Mouse (Mus musculus): ENCODE results near the gene Kmt2a. TPM values are rescaled to one million over a fixed set of nuclear protein-coding genes. Genes with fewer than 3 reads are reported as not detected.
A peak's percentile ranks its signal among the peaks of the same experiment; 100 is the strongest.

The Kmt2a gene
- 23.2 and 39.1 TPM in 2 replicates for polyA plus RNA-seq (2011; ENCODE audit: insufficient read depth, insufficient read length, low replicate concordance, missing spikeins)

DNA sequence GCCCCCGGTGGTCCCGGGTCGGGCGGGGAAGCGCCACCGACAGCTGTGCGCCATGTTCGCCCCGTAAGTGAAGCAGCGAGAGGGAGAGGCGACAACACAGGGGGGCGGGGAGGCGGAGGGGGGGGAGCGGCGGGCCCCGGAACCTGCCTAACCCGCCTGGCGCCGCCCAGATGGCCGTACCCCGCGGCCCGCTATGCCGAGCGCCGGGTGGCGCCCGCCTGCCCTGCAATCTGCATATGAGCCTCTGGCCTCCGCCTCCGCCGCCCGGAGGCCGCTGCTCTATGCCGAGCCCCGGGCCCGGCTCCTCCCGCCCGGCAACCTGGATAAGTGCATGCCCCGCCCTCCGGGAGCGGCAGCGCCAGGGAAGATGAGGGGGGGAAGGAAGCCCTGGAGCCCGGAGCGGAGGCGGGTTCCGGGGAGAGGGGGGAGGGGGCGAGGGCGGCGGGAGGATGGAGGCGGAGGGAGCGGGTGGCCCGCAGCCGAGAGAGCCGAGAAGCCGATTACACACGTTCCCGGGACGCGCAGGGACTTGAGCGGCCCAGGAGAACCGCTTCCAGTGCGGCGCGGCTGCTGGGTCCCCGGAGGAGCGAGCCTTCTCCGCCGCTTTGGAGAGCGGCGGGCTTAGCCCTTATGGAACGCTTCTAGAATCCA, at the start of gene Kmt2a:
TSS of gene Kmt2a (minus strand) at position 76 of the 651 bp plus-strand sequence.
- Histone ChIP-seq H3K27ac (ENCODE audit: control insufficient read depth, insufficient read depth, low read depth, low read length, poor library complexity) (peak within 1 kb of the TSS; percentile 89), H3K4me3 (replicated peaks; ENCODE audit: control insufficient read depth, low read depth, low read length) (peak within 1 kb of the TSS; percentile 95), H3K4me1 (ENCODE audit: control insufficient read depth, insufficient read depth, low read length) (peaks cover 3% of the 10 kb centered on the region; the same call in 1 of the 2 replicates)
- under 1% methylated on average over 56 of the region's 71 CpGs for WGBS
- TF ChIP-seq POLR2A (IDR thresholded peaks at IDR 0.05; ENCODE audit: borderline replicate concordance, control insufficient read depth, low read depth, low read length) (peak; percentile 44; the same call in 1 of the 2 replicates), CTCF (IDR thresholded peaks at IDR 0.05; ENCODE audit: control insufficient read depth, insufficient read depth, low read length) (no peak)

DNA sequence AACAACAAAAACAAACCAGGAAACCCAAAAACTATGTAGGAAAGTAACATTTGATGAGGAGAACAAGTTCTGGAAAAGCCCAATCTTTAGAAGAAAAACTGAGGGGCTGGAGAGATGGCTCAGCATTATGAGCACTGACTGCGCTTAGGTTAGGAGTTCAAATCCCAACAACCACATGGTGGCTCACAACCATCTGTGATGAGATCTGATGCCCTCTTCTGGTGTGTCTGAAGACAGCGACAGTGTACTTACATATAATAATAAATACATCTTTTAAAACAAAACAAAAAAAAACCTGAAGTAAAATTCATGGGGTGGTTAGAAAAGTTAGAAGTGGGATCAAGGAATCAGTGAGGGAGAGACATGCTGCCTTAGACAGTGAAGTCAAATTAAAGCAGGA, 40.4 kb upstream of the Kmt2a start:
- no peak overlapping the region for H3K27ac ChIP-seq (ENCODE audit: control insufficient read depth, insufficient read depth, low read depth, low read length, poor library complexity)
- H3K4me3 ChIP-seq (replicated peaks; ENCODE audit: control insufficient read depth, low read depth, low read length): no peak overlapping the region
- WGBS: 79% methylated on average over 2 of the region's 2 CpGs
- no peaks in the 10 kb centered on the region; the same call in 1 of the 2 replicates for H3K4me1 ChIP-seq (ENCODE audit: control insufficient read depth, insufficient read depth, low read length)
- TF ChIP-seq POLR2A (IDR thresholded peaks at IDR 0.05; ENCODE audit: borderline replicate concordance, control insufficient read depth, low read depth, low read length) (no peak), CTCF (IDR thresholded peaks at IDR 0.05; ENCODE audit: control insufficient read depth, insufficient read depth, low read length) (no peak)

DNA sequence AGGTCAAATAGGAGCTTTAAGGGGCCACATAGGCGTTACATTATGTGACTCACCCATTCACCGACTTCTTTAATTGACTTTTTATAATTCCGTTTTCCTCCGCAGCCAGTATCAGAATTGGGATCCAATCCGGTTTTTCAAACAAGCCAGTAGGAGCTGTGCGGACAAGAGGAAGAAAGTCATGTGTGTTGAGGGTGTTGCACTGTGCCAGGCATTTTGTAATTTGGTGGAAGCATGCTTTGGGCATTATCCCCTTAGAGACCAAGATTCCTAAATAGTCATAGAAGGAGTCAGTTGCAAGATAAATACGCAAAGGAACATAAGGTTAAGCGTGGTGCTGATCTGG, 40.0 kb upstream of the Kmt2a start:
- TF ChIP-seq POLR2A (IDR thresholded peaks at IDR 0.05; ENCODE audit: borderline replicate concordance, control insufficient read depth, low read depth, low read length) (no peak), CTCF (IDR thresholded peaks at IDR 0.05; ENCODE audit: control insufficient read depth, insufficient read depth, low read length) (no peak)
- H3K4me1 ChIP-seq (ENCODE audit: control insufficient read depth, insufficient read depth, low read length): no peaks in the 10 kb centered on the region; the same call in 1 of the 2 replicates
- no peak overlapping the region; the same call in 1 of the 2 replicates for H3K27ac ChIP-seq (ENCODE audit: control insufficient read depth, insufficient read depth, low read depth, low read length, poor library complexity)
- peak overlapping the region; percentile 100 for H3K4me3 ChIP-seq (replicated peaks; ENCODE audit: control insufficient read depth, low read depth, low read length)
- WGBS: 1% methylated on average over 8 of the region's 8 CpGs

DNA sequence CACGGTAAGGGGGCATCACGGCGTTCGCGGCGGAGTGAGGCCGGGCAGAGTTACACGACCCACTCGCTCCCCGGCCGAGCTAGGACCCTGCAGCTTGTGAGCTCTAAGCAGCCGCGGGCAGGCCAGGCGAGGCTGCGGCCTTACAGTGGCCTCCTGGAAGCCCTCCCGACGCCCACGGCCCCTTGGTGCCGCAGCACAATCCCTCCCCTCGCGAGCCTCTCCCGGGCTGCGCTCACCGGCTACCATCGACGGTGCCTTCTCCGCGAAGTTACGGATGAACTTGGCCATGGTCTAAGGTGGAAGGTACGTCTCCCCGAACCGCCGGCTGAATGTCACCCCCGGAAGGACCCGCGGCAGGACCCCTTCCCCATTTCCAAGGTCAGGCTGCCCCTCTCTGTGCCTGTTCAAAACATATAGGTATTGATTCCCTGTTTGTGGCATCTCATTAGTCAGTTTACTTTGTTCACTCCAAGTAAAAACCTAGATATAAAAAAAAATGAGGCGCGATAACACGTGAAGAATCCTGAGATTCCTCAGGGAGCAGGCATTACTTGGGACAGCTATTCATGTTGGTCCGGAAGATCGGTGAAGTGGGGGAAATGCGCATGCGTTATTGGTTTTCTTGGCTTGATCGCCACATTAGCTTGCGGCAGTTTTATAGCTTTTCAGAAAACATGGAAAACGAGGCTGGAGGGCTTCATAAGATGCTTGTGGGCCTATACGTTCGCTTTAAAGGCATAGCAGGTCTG, 39.5 kb upstream of the Kmt2a start, which contains the start of gene Atp5l:
TSS of gene Atp5l (minus strand) at position 369 of the 749 bp plus-strand sequence.
- H3K4me3 ChIP-seq (replicated peaks; ENCODE audit: control insufficient read depth, low read depth, low read length): peak within 1 kb of the TSS; percentile 100
- H3K27ac ChIP-seq (ENCODE audit: control insufficient read depth, insufficient read depth, low read depth, low read length, poor library complexity): peak within 1 kb of the TSS; percentile 73
- WGBS: under 1% methylated on average over 48 of the region's 48 CpGs
- H3K4me1 ChIP-seq (ENCODE audit: control insufficient read depth, insufficient read depth, low read length): no peaks in the 10 kb centered on the region; the same call in 1 of the 2 replicates
- TF ChIP-seq POLR2A (IDR thresholded peaks at IDR 0.05; ENCODE audit: borderline replicate concordance, control insufficient read depth, low read depth, low read length) (peak; percentile 70; the same call in 1 of the 2 replicates), CTCF (IDR thresholded peaks at IDR 0.05; ENCODE audit: control insufficient read depth, insufficient read depth, low read length) (no peak)

DNA sequence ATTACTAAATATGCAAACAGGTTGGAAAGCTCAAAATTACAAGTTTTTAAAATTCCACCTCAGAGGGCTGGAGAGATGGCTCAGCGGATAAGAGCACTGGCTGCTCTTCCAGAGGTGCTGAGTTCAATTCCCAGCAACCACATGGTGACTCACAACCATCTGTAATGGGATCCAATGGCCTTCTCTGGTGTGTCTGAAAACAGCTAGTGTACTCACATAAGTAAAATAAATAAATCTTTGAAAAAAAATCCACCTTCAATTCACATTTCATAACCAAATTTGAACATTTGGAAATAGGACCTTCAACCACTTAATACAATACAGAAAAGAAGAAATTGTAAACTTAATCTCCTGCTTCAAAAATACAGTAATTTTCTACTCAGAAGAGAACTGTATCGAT, 38.5 kb upstream of the Kmt2a start:
- H3K4me3 ChIP-seq (replicated peaks; ENCODE audit: control insufficient read depth, low read depth, low read length): peak overlapping the region; percentile 100
- TF ChIP-seq POLR2A (IDR thresholded peaks at IDR 0.05; ENCODE audit: borderline replicate concordance, control insufficient read depth, low read depth, low read length): no peak
- no peak for TF ChIP-seq CTCF (IDR thresholded peaks at IDR 0.05; ENCODE audit: control insufficient read depth, insufficient read depth, low read length)
- no peaks in the 10 kb centered on the region; the same call in 1 of the 2 replicates for H3K4me1 ChIP-seq (ENCODE audit: control insufficient read depth, insufficient read depth, low read length)
- WGBS: 39% methylated on average over 2 of the region's 2 CpGs
- no peak overlapping the region for H3K27ac ChIP-seq (ENCODE audit: control insufficient read depth, insufficient read depth, low read depth, low read length, poor library complexity)

DNA sequence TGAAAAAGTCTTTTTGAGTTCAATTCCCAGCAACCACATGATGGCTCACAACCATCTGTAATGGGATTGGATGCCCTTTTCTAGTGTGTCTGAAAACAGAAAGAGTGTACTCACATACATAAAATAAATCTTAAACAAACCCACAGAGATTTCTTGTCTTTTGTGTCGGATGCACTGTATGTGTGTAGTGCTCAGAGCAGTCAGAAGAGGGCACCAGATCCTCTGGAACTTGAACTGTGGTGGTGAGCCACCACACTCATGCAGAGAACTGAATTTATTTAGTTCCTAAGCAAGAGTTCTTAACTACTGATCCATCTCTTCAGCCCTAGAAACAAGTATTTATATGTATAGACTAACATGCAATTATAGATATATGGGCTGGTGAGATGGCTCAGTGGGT, 35.1 kb upstream of the Kmt2a start:
- Histone ChIP-seq H3K4me3 (replicated peaks; ENCODE audit: control insufficient read depth, low read depth, low read length) (no peak overlapping the region), H3K4me1 (ENCODE audit: control insufficient read depth, insufficient read depth, low read length) (no peaks in the 10 kb centered on the region; the same call in 1 of the 2 replicates), H3K27ac (ENCODE audit: control insufficient read depth, insufficient read depth, low read depth, low read length, poor library complexity) (no peak overlapping the region)
- peak; percentile 61 for TF ChIP-seq CTCF (IDR thresholded peaks at IDR 0.05; ENCODE audit: control insufficient read depth, insufficient read depth, low read length)
- TF ChIP-seq POLR2A (IDR thresholded peaks at IDR 0.05; ENCODE audit: borderline replicate concordance, control insufficient read depth, low read depth, low read length): no peak
- 23% methylated on average over 1 of the region's 1 CpGs for WGBS

DNA sequence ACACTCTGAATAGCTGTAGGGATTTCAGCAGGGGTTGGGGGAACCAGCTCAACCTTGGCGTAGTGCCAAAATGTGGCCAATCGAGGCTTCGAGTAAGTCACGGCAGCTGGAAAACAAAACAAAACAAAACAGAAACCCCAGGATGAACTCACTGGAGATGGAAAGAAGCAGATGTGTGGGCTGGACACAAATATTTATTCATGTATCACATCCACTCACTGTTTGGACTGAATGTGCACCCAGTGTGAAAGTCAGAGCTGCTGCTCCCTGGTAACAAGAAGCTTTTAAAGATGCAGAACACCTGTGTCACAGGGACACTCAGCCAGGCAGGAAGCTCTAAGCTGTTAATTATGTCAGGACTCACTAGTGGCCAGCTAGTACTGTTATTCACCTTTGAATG, 33.6 kb upstream of the Kmt2a start:
- H3K4me1 ChIP-seq (ENCODE audit: control insufficient read depth, insufficient read depth, low read length): no peaks in the 10 kb centered on the region; the same call in 1 of the 2 replicates
- TF ChIP-seq CTCF (IDR thresholded peaks at IDR 0.05; ENCODE audit: control insufficient read depth, insufficient read depth, low read length) (no peak), POLR2A (IDR thresholded peaks at IDR 0.05; ENCODE audit: borderline replicate concordance, control insufficient read depth, low read depth, low read length) (no peak)
- no peak overlapping the region for H3K4me3 ChIP-seq (replicated peaks; ENCODE audit: control insufficient read depth, low read depth, low read length)
- WGBS: 33% methylated on average over 4 of the region's 4 CpGs
- no peak overlapping the region for H3K27ac ChIP-seq (ENCODE audit: control insufficient read depth, insufficient read depth, low read depth, low read length, poor library complexity)

DNA sequence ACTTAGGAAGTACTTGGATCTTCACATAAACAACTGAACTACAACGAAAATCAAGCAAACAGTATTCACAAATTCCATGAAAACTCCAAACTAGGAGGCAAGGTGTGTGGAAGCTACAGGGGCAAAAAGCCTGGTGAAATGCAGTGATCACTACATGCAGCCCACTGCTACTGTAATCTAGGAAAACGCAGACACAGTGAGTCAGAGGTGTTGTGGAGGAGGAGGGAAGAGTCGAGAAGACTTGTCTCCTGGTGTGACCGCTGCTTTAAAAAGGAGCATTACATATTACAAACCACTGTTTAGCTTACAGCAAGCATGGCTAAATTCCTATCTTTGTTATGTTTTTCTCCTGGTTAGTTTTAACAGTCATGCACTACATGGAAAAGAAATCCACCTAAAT, 30.3 kb upstream of the Kmt2a start:
- H3K27ac ChIP-seq (ENCODE audit: control insufficient read depth, insufficient read depth, low read depth, low read length, poor library complexity): no peak overlapping the region
- H3K4me1 ChIP-seq (ENCODE audit: control insufficient read depth, insufficient read depth, low read length): no peaks in the 10 kb centered on the region
- no peak for TF ChIP-seq POLR2A (IDR thresholded peaks at IDR 0.05; ENCODE audit: borderline replicate concordance, control insufficient read depth, low read depth, low read length)
- TF ChIP-seq CTCF (IDR thresholded peaks at IDR 0.05; ENCODE audit: control insufficient read depth, insufficient read depth, low read length): no peak
- H3K4me3 ChIP-seq (replicated peaks; ENCODE audit: control insufficient read depth, low read depth, low read length): no peak overlapping the region
- WGBS: 91% methylated on average over 4 of the region's 4 CpGs

Measured in bone marrow, adult 2 months (tissue).